Mouse (Mus musculus) heart, postnatal 14 days (tissue): Measurements from ENCODE around the gene Oasl1. TPM values are rescaled to one million over a fixed set of nuclear protein-coding genes. Genes with fewer than 3 reads are reported as not detected.
"Not testable (repeated sequence)": the region's sequence is repeated elsewhere in the genome, so short reads cannot be mapped to it uniquely, and the experiment has no call there.

Source experiments
- DNase-seq, 2 experiments: peaks; one replicate each; pipeline ENCODE4 v3.0.0; 2021 to 2022
- intact Hi-C: fragments of 180-260 bp; cut with DNase I; formaldehyde crosslinking; loops from one replicate; pipeline ENCODE4 v1.15.1; 2025
- long read RNA-seq, 2 experiments: library from polyadenylated mRNA; stranded (forward); transcript quantifications; one replicate each; pipeline ENCODE4 v2.0.0; 2021
- total RNA-seq, 2 experiments: library from RNA; stranded (reverse); gene quantifications; 2 replicates each; pipeline ENCODE4 v1.2.3; 2021

Gene Oasl1
- total RNA-seq: under 1 TPM in 1 of 2 experiments, not detected in 1; 0.83 TPM
- long read RNA-seq, experiment 1: 0 reads
- long read RNA-seq, experiment 2, partial matches to known transcripts: 0 of 1 reads
- long read RNA-seq, experiment 2, other reads (novel, unspliced or antisense): 0 of 1 reads

DNA sequence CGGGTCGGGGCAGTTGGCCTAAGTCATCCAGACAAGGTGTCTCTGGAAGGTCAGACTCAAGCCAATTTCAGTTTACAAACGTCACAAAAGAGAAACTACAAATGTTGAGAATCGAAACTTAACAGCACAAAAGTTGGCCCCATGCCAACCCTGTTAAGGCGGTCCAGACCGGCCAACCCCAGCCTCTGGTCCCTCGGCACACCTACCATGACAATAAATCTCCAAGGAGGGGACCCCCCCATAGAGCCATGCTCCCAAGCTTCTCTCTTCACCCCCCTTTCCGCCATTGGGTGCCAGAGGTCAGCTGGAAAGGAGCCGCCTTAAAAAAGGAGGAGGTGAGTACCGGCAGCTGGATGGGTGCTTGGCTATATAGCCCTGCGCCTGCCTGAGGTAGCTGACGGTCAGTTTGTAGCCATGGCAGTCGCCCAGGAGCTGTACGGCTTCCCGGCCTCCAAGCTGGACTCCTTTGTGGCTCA, at the start of gene Oasl1:
Gene Oasl1, plus strand, starts transcription at position 243 of the 476 bp plus-strand sequence.
- peak; percentile 51 to 66 for DNase-seq
- intact Hi-C loops: no loop called here

DNA sequence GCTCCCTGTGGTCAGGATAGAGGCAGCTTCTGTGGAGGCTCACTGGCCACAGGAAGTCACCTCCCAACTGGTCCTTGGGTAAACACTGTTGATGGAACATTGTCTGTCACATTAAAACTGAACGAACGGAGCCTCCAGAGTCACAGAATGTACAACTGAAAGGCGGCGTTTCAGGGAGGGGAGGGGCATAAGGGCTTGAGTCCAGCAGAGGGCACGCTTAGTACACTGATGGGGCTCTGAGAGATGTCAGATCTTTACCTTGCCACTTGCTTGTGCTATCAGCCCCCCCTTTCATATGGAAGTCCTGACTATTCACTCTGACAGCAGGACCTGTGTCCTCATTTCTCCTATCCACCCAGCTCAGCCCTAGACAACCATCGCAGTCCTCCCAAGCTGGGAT, 47.2 kb upstream of the Oasl1 start:
- DNase-seq: peak in 1 of 2 experiments; percentile 13
- intact Hi-C loops: no loop called here

DNA sequence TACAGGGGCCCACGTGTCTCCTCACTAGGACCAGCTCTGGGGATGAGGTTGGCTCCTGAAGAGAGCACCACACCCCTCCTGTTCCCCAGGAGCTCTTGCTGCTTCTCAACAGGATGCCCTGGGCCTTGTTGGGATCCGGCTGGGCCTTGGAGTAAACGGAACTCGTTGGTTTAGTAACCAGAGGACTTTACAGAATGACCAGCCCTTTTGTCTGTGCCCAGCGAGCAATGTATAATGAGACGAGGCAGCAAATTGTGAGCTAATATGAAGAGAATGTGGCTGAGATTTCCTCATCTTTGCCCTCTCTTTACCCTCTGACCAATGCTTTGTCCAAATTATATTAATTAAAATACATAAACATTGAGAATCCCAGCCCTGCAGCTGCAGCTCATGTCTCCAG, 46.7 kb upstream of the Oasl1 start:
- intact Hi-C loops: no loop called here
- DNase-seq: no peak

DNA sequence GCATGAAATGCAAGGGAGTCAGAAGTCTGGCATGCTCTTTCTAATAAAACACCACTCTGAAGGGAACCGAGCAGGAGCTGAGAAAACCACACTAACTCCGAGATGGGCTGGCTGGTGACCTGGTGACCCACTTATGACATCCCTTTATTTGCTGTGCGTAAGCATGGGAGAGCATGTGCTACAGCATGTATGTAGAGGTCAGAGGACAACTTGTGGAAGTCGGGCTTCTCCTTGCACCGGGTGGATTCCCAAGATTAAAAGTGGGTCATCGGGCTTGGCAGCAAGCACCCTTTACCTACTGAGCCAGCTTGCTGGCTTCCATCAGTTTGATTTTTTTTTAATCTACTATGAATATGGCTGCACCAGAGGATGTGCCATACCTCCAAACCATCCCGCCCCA, 45.6 kb upstream of the Oasl1 start:
- intact Hi-C loops: no loop called here

DNA sequence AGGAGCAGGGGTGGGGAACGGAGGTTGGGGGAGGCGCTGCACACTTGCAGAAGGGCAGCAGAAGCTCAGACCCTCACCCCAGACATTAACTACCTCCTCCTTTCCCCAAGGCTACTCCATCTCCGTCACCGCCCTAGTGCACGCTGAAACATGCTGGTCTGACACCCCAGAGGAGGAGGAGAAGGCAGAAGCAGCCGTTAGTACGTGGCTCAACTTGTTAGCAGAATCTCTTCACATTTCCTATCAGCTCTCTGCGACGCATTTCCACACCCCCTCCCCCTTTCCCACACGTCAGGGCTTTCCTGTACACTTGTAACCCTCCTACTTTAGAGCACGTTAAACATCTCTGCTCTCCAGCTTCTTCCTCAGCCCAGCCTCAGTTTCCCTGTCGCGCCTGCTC, 43.6 kb upstream of the Oasl1 start:
- intact Hi-C loops: no loop called here
- no peak for DNase-seq

More for the DNA sequence above, 45.6 kb upstream of the Oasl1 start:
- no peak for DNase-seq

DNA sequence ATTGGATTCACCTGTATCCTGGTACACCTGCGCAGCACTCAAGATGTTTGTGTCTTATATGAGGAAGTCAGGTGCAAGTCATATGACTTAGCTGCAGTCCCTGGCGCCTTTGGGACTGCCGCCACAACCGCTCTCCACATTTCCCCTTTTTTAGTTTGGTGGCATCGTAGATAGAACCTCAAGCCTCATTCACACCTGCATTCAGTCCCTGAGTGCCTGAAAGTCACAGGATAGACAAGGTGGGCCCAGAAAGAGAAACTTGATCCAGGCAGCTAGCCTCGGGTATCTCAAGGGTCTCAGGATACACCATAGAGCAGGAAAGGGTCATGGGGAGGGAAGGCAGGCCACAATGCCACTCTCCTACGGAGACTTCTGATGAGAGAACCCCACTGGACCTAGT, 40.7 kb upstream of the Oasl1 start:
- intact Hi-C loops, DNase-seq: not testable (repeated sequence)

DNA sequence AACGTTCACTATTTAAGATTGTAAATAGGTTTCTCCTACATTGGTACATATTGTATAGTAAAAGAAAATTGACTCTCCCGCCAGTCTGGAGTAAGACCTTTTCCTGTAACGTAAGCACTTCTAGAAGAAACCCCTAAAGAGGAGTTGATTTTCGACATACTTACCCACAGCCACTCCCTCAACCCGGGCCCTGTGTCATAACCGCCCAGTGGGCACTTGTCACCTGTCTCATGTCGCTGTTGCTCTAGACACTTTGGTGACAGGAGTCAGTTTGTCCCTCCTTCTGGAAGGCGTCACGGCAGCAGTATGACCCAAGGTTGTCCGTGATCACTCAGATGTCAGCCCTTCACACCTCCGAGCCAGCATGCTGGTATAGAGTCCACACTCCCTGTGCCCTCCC, 40.0 kb upstream of the Oasl1 start:
- intact Hi-C loops: no loop called here

DNA sequence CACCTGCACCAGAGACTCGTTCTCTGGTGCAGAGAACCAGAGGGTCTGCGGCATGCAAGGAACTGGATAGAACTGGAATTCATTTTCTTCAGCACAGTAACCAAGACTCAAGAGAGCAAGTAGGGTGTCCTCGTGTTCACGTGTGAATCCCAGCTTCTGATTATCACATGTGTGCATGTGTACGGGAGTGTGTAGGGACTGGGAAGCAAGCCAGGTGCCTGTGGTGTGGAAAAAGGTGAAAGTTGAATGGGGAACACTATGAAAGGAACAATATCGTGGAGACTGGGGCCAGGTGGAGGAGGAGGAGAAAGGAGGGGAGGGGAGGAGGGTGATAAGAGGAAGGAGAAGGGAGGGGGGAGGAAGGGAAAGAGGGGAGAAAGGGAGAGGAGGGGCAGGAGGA, 36.2 kb upstream of the Oasl1 start:
- intact Hi-C loops: no loop called here
- no peak for DNase-seq

More for the DNA sequence above, 40.0 kb upstream of the Oasl1 start:
- DNase-seq: no peak

DNA sequence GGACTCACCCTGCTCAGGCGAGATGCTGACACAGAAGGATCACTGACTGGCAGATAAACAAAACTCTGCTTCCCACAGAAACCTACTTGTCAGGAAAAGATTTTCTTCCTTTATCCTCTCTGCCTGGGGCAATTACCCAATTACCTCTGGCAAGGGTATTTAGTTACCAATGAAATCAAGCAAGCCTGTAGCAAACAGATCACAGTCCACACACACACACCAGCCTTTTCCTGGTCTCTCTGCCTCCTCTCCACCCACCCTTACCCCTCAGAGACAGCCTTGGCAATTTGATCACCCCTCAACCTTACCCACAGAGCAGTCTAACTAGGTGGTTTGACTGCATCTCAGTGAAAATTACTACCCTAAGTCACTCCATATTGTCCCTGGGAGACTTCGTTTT, 34.0 kb upstream of the Oasl1 start:
- intact Hi-C loops: no loop called here
- DNase-seq: no peak

DNA sequence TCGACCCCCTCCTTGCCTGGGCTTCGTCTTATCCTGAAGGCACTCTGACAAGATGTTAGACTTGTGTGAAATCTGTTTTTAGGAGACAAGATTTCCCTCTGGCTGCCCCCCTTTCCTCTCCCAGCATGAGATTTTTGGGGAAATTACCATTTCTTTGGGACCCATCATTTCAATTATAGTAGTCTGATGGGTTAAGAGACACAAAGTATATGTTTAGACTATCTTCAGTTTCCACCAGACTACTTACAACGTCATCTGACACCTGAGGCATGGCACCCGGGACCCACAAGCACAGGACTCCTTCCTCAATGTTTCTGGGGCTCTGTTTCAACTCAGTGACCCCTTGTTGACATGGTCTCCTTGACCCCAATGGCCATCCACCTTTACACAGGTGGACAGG, 27.5 kb upstream of the Oasl1 start:
- intact Hi-C loops: no loop called here
- no peak for DNase-seq

DNA sequence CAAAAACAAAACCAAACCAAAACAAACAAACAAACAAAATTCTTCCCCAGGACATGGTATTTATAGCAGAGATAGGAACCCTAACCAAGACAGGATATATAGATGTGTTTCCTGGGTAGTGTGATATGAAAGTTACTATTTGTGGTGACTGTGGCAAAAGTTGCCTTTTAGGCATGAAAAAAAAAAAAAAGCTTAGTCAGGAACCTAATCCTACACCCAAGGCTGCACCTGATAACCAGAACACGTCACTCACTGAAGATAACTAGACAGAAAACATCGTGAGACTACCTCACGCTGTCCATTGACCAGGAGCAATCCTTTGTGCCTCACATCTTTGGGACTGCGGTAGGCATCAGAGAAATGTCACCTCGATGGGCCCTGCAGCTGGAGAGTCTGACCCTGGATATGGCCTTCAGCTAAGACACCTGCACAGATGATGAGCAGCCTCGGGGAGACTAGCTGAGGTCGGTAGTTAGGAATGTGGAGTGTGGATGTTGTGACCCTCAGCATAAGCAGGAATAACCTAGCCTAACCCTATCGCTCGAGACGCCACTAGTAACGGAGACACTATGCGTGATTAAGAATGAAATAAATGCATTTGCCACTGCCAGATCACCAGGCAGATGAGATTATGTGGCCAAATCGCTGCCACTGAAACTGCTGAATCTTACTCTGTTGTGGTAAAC, 26.2 kb upstream of the Oasl1 start, which contains the start of gene Oasl2:
Gene Oasl2, plus strand, starts transcription at position 249 of the 686 bp plus-strand sequence.
- no peak for DNase-seq
- intact Hi-C loops: no loop called here

DNA sequence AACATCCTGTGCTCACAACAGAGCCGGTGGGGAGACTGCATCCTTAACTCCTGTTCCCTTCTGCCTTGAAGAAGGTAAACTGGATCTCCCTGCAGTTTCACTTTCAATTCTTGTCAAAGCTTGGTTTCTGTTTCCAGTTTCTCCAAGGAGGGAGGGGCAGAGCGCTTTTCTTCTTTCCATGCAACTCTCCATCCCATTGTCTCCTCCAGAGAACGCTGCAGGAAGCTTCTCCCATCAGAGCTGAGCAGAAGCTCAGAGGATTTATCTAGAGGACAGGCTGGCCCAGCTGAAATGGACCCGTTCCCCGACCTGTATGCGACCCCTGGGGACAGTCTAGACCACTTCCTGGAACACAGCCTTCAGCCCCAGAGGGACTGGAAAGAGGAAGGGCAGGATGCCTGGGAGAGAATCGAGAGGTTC, 25.7 kb upstream of the Oasl1 start:
- intact Hi-C loops: no loop called here
- DNase-seq: peak; percentile 38 to 43

DNA sequence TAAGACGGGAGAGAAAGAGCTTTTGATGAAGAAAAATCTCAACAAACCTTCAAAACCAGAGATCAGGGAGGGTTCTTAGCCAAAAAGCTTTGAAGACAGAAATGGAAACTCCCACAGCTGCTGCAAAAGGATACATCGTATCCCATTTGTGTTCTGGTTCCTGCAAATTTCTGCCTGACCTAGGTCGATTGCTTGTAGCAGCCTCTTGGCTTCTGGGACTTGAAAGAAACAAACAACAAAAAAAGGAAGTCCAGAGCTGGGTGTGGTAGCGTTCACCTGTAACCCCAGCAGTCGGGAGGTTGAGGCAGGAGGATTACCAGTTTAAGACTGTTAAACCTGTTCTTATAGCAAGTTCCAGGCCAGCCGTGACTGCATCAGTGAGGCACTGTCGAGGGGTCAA, 24.2 kb upstream of the Oasl1 start:
- DNase-seq: no peak
- intact Hi-C loops: no loop called here

DNA sequence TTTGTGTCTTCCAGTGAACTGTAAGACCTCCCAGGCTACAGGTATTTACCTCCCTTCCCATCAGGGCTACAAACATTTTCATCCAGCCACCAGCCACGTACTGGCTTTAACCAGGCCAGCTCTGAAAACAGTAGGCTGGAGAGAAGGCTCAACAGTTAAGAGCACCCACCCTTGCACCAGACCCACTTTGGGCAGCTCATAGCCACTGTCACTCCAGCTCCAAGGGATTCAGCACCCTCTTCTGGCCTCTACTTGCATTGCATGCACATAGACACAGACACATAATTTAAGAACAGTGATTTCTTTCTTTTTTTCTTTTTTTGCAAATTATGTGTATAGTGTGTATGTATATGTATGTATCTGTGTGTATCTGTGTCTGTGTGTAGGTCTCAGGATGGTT, 20.6 kb upstream of the Oasl1 start:
- intact Hi-C loops: loop anchor here (5.0 kb wide), 1 partner anchor 195 kb away; the partner anchor contains the start of gene Tchp
- peak; percentile 33 to 52 for DNase-seq

DNA sequence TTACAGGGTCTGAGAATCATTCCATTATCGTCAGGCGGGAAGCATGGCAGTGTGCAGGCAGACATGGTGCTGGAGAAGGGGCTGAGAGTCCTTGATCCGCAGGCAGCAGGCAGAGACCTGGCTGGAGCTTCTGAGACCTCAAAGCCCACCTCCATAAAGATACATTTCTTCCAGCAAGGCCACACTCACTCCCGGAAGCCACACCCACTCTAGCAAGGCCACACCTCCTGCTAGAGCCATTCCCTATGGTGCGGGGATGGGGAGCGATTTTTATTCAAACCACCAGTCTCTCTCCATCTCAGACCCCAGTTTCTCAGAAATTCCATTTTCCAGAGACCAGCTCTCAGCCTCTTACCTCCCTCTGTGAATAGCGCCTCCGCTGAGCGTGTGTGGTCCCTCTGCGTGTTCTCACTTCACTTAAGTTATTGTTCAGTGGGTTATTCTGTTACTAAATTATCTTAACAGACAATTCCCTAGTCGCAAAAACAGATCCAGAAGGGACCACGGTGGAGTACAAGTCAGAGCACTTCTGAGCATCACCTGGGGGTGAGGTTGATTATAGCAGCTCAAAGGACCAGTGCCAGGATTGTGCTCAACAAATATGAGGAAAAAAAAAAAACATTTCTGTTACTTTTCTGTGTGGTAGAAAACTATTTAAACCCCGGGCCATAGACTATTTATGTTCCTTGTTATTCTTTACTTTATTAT, 14.3 kb upstream of the Oasl1 start:
- DNase-seq: no peak
- intact Hi-C loops: no loop called here

DNA sequence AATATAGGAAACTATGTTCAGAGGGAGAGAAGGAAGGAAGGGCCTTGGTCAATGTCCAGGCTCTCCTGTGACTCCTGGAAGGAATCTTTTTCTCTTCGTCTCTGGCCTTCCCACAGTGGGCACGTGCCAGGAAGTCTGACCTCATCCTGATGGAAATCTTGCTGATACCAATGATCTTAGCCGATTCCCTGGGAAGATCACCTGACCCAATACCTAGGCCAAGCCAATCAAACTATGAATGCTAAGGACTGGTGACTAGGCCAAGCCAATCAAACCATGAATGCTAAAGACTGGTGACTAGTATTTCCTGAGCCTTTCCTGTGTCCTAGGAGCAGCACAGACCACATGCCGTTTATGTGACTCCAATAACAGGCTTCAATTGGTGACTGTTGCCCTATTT, 9.4 kb upstream of the Oasl1 start:
- intact Hi-C loops: no loop called here

DNA sequence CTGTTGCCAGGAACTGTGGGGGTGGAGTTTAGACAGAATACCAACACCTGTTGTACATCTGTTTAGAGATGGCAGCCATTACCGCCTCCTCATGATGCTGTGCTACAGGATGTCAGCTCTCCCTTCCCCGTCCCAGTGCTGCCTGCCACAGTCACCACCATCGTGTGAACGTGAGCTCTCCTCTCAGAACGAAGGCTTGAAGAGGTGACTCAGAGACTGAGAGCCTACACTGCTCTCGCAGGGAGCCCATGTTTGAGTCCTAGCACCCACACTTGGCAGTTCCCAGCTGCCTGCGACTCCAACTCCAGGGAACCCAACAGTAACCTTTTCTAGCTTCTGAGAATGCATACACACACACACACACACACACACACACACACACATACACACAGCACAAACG, 8.2 kb upstream of the Oasl1 start:
- no peak for DNase-seq
- intact Hi-C loops: no loop called here

More for the DNA sequence above, 9.4 kb upstream of the Oasl1 start:
- no peak for DNase-seq

DNA sequence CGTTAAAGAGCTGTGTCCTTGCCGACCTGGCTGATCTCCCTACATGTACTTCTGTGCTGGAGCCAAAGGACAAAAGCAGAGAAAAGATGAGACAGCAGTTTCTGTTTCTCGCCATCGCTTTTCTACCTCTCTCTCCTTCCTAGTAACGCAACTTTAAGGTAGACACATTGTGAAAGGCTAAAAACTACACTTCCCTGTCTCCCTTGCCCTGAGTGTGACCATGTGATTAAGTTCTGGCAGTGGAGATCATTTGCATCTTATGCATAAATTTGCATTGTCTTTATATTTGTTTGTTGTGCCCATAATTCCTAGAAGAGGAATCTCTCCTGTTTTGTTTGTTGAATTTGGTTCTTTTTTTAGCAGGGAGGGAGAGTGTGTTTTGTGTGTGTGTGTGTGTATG, 7.2 kb upstream of the Oasl1 start:
- peak in 1 of 2 experiments; percentile 16 for DNase-seq
- intact Hi-C loops: no loop called here

DNA sequence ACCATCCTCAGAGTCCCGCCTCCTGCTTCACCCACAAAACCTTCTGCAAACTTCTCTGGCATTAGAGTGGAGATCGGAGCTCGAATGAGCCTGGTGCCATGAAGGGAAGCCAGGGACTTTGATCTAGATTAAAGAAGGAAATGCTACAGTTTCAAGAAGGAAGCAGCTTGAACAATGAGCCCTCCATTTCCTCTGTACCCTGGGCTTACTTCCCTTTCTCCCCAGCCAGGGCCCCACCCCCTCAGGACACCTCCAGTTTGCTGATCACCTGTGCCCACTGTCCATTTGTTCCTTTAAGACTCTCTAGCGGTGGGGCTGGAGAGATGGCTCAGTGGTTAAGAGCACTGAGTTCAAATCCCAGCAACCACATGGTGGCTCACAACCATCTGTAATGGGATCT, 6.3 kb upstream of the Oasl1 start:
- peak in 1 of 2 experiments; percentile 5 for DNase-seq

DNA sequence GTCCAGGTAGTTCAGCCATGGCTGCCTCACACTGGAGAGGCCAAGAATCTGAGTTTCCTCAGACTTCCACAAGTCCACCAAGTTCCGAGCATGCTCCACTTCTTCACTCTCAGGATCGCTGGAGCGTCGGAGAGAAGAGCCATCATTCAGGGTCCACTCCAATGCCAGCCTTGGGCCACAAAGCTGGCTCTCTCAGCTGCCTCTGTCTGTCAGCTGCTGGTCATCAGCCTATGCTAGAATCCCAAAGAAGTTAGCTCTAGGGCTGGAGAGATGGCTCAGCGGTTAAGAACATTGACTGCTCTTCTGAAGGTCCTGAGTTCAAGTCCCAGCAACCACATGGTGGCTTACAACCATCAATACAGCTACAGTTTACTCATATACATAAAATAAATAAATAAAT, 5.7 kb upstream of the Oasl1 start:
- DNase-seq, intact Hi-C loops: not testable (repeated sequence)

More for the DNA sequence above, 6.3 kb upstream of the Oasl1 start:
- intact Hi-C loops: no loop called here

DNA sequence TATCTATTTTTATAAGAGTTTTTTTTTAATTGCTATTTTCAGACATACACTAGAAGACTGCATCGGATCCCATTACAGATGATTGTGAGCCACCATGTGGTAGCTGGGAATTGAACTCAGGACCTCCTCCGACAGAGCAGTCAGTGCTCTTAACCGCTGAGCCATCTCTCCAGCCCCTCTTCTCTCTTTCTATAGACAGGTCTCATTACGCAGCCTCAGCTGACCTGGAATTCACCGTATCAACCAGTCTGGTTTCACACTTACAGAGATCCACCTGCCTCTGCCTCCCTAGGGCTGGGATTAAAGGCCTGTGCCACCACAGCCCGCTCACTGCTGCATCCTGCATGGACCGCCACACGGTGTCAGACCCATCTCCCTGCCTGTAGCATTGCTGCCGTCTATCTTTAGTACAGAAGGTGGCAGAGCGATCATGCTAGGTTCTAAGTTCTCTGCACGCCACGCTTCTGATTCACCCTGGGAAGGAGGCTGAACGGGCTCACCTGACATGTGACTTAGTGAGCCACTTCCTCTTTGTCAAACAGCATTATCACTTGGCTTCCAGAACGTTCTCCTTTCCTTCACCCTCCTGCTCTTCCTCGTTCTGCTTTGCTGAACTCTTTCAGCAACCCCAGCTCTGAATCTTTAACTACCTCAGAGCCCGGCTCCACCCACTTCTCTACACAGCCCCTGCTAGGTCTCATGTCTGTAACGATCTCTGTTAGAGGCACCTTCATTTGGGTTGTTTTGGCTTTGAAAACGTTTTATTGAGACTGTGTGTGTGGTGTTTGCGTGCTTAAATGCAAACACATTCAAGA, 1.3 kb upstream of the Oasl1 start:
- intact Hi-C loops: no loop called here
- DNase-seq: peak in 1 of 2 experiments; percentile 5
